Mouse (Mus musculus): Measurements from ENCODE around the gene Lypd3. TPM values are rescaled to one million over a fixed set of nuclear protein-coding genes. Genes with fewer than 3 reads are reported as not detected.

The Lypd3 gene
- 0.69 and 0.73 TPM in 2 replicates for polyA plus RNA-seq (2014; fragmentation: Nextera tagmentation; extraction: Ambion mirVana)

DNA sequence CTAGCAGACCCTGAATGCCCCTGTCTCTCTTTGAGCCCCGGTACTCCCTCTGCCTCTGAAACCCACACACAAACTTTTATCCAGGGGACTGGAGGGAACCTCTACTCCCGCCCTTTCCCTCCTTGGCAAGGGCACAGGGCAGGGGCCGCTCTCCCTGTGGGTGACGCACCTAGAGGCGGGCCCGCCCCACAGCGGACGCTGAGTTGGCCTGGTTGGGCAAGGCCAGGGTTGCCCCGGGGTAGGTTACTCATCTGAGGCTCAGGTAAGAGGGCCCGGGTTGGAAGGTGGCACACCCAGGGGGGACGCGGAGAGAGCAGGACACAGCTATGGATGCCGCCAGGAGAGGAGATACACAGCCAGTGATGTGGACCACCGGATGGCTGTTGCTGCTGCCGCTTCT lies at the start of gene Lypd3:
TSS of gene Lypd3 (plus strand) at position 287 of the 400 bp plus-strand sequence.
- H3K27me3 ChIP-seq (ENCODE audit: control insufficient read depth, insufficient read depth, low read length) = peaks cover 44% of the 10 kb centered on the region
- no peak within 1 kb of the TSS for H3K27ac ChIP-seq (ENCODE audit: low read depth, low read length)
- H3K4me1 ChIP-seq (replicated peaks; ENCODE audit: control insufficient read depth, insufficient read depth, low read length) = peaks cover 2% of the 10 kb centered on the region; the same call in 1 of the 2 replicates
- peak within 1 kb of the TSS; percentile 14; the same call in 1 of the 2 replicates for H3K4me3 ChIP-seq (ENCODE audit: low read depth, low read length)
- H3K9me3 ChIP-seq (ENCODE audit: control insufficient read depth, low read length) = no peaks in the 10 kb centered on the region
- no peaks in the 10 kb centered on the region for H3K36me3 ChIP-seq (ENCODE audit: control insufficient read depth, insufficient read depth, low read length)
- DNase-seq (ENCODE audit: low spot score) (no peak), ATAC-seq (replicated peaks; ENCODE audit: low FRiP score) (no peak)
- WGBS = 14% methylated on average over 15 of the region's 15 CpGs
- no peak within 1 kb of the TSS for H3K9ac ChIP-seq (ENCODE audit: low read length)
- peak within 1 kb of the TSS; percentile 46 for H3K4me2 ChIP-seq (ENCODE audit: low read depth, low read length, severe bottlenecking)

DNA sequence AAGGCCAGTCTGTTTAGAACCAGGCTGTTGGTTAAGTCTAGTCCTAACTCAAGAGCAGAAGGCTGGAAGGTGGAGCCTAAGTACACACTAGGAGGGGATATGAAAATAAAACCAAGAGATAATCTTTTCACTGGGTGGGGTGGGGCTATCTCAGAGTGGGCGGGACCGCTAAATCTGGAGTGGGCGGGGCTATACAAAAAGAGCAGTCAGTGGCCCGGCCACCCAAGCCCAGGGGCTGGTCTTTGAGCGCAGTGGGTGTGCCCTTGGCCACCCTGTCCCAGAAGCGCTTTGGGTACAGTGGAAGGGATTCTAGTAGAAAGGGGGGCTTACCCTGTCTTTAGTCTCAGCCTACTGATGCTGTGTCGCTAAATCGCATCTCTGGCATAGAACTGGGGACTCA lies 49.5 kb upstream of the Lypd3 start:
- Histone ChIP-seq H3K4me1 (replicated peaks; ENCODE audit: control insufficient read depth, insufficient read depth, low read length) (no peaks in the 10 kb centered on the region; the same call in 1 of the 2 replicates), H3K4me2 (ENCODE audit: low read depth, low read length, severe bottlenecking) (peak overlapping the region; percentile 71), H3K36me3 (ENCODE audit: control insufficient read depth, insufficient read depth, low read length) (no peaks in the 10 kb centered on the region), H3K27me3 (ENCODE audit: control insufficient read depth, insufficient read depth, low read length) (peaks cover 24% of the 10 kb centered on the region), H3K9ac (ENCODE audit: low read length) (no peak overlapping the region; the same call in 1 of the 2 replicates), H3K27ac (ENCODE audit: low read depth, low read length) (no peak overlapping the region), H3K4me3 (ENCODE audit: low read depth, low read length) (peak overlapping the region; percentile 37; the same call in 1 of the 2 replicates), H3K9me3 (ENCODE audit: control insufficient read depth, low read length) (no peaks in the 10 kb centered on the region)
- peak; percentile 47; the same call in 1 of the 2 replicates for ATAC-seq (replicated peaks; ENCODE audit: low FRiP score)
- DNase-seq (ENCODE audit: low spot score) = no peak
- WGBS = 8% methylated on average over 8 of the region's 8 CpGs

GRCm38 (mm10) chr7:24587330-24588105 lies 48.8 kb upstream of the Lypd3 start, which contains the start of the genes Ethe1 and Zfp575:
Gene Ethe1, plus strand, starts transcription at chr7:24587543.
Gene Zfp575, minus strand, starts transcription at chr7:24587641.
- peaks cover 24% of the 10 kb centered on the region for H3K27me3 ChIP-seq (ENCODE audit: control insufficient read depth, insufficient read depth, low read length)
- H3K4me1 ChIP-seq (replicated peaks; ENCODE audit: control insufficient read depth, insufficient read depth, low read length) = no peaks in the 10 kb centered on the region; the same call in 1 of the 2 replicates
- peak within 1 kb of the TSS; percentile 71 for H3K4me2 ChIP-seq (ENCODE audit: low read depth, low read length, severe bottlenecking)
- peak; percentile 90 for DNase-seq (ENCODE audit: low spot score)
- no peaks in the 10 kb centered on the region for H3K9me3 ChIP-seq (ENCODE audit: control insufficient read depth, low read length)
- H3K9ac ChIP-seq (ENCODE audit: low read length) = peak within 1 kb of the TSS; percentile 65
- ATAC-seq (replicated peaks; ENCODE audit: low FRiP score) = peak; percentile 71
- no peaks in the 10 kb centered on the region for H3K36me3 ChIP-seq (ENCODE audit: control insufficient read depth, insufficient read depth, low read length)
- H3K4me3 ChIP-seq (ENCODE audit: low read depth, low read length) = peak within 1 kb of the TSS; percentile 37
- 6% methylated on average over 29 of the region's 30 CpGs for WGBS
- H3K27ac ChIP-seq (ENCODE audit: low read depth, low read length) = no peak within 1 kb of the TSS

GRCm38 (mm10) chr7:24588336-24588735 lies 48.0 kb upstream of the Lypd3 start:
- no peak for DNase-seq (ENCODE audit: low spot score)
- no peak overlapping the region for H3K9ac ChIP-seq (ENCODE audit: low read length)
- H3K36me3 ChIP-seq (ENCODE audit: control insufficient read depth, insufficient read depth, low read length) = no peaks in the 10 kb centered on the region
- WGBS = 91% methylated on average over 13 of the region's 13 CpGs
- no peak overlapping the region for H3K27ac ChIP-seq (ENCODE audit: low read depth, low read length)
- no peaks in the 10 kb centered on the region for H3K9me3 ChIP-seq (ENCODE audit: control insufficient read depth, low read length)
- H3K4me3 ChIP-seq (ENCODE audit: low read depth, low read length) = no peak overlapping the region
- peaks cover 24% of the 10 kb centered on the region for H3K27me3 ChIP-seq (ENCODE audit: control insufficient read depth, insufficient read depth, low read length)
- H3K4me2 ChIP-seq (ENCODE audit: low read depth, low read length, severe bottlenecking) = no peak overlapping the region
- H3K4me1 ChIP-seq (replicated peaks; ENCODE audit: control insufficient read depth, insufficient read depth, low read length) = no peaks in the 10 kb centered on the region; the same call in 1 of the 2 replicates
- ATAC-seq (replicated peaks; ENCODE audit: low FRiP score) = no peak

GRCm38 (mm10) chr7:24591735-24592134 lies 44.6 kb upstream of the Lypd3 start:
- H3K27ac ChIP-seq (ENCODE audit: low read depth, low read length) = no peak overlapping the region
- no peak overlapping the region for H3K4me2 ChIP-seq (ENCODE audit: low read depth, low read length, severe bottlenecking)
- DNase-seq (ENCODE audit: low spot score) (no peak), ATAC-seq (replicated peaks; ENCODE audit: low FRiP score) (no peak)
- WGBS = 77% methylated on average over 5 of the region's 5 CpGs
- no peaks in the 10 kb centered on the region for H3K9me3 ChIP-seq (ENCODE audit: control insufficient read depth, low read length)
- H3K36me3 ChIP-seq (ENCODE audit: control insufficient read depth, insufficient read depth, low read length) = no peaks in the 10 kb centered on the region
- no peak overlapping the region for H3K9ac ChIP-seq (ENCODE audit: low read length)
- H3K4me1 ChIP-seq (replicated peaks; ENCODE audit: control insufficient read depth, insufficient read depth, low read length) = peaks cover 6% of the 10 kb centered on the region; the same call in 1 of the 2 replicates
- H3K27me3 ChIP-seq (ENCODE audit: control insufficient read depth, insufficient read depth, low read length) = peaks cover 3% of the 10 kb centered on the region; the same call in 1 of the 2 replicates
- H3K4me3 ChIP-seq (ENCODE audit: low read depth, low read length) = no peak overlapping the region

GRCm38 (mm10) chr7:24592163-24592562 lies 44.2 kb upstream of the Lypd3 start:
- 70% methylated on average over 4 of the region's 4 CpGs for WGBS
- Histone ChIP-seq H3K4me1 (replicated peaks; ENCODE audit: control insufficient read depth, insufficient read depth, low read length) (peaks cover 6% of the 10 kb centered on the region; the same call in 1 of the 2 replicates), H3K4me3 (ENCODE audit: low read depth, low read length) (no peak overlapping the region), H3K9me3 (ENCODE audit: control insufficient read depth, low read length) (no peaks in the 10 kb centered on the region), H3K4me2 (ENCODE audit: low read depth, low read length, severe bottlenecking) (no peak overlapping the region), H3K27me3 (ENCODE audit: control insufficient read depth, insufficient read depth, low read length) (no peaks in the 10 kb centered on the region), H3K36me3 (ENCODE audit: control insufficient read depth, insufficient read depth, low read length) (no peaks in the 10 kb centered on the region), H3K9ac (ENCODE audit: low read length) (no peak overlapping the region), H3K27ac (ENCODE audit: low read depth, low read length) (no peak overlapping the region)
- ATAC-seq (replicated peaks; ENCODE audit: low FRiP score) (no peak), DNase-seq (ENCODE audit: low spot score) (no peak)

DNA sequence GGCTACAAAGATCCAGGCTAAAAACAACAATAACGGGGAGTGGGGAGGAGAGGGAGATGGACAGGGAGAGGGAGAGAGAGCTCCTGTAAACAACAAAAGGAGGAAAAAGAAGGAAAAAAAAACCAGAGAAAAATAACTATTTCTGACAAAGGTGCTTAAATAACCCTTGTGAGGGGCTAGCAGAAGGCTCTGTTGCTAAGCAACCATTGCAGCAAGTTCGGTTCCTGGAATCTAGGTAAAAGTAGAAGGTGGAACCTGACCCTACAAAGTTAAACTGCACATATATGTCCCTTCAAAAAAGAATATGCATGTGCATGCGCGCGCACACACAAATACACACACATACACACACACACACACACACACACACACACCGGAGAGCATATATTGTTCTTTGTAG lies 43.6 kb upstream of the Lypd3 start:
- ATAC-seq (replicated peaks; ENCODE audit: low FRiP score) = no peak
- DNase-seq (ENCODE audit: low spot score) = no peak
- Histone ChIP-seq H3K36me3 (ENCODE audit: control insufficient read depth, insufficient read depth, low read length) (no peaks in the 10 kb centered on the region), H3K9me3 (ENCODE audit: control insufficient read depth, low read length) (no peaks in the 10 kb centered on the region), H3K27me3 (ENCODE audit: control insufficient read depth, insufficient read depth, low read length) (no peaks in the 10 kb centered on the region), H3K9ac (ENCODE audit: low read length) (no peak overlapping the region), H3K4me2 (ENCODE audit: low read depth, low read length, severe bottlenecking) (no peak overlapping the region), H3K27ac (ENCODE audit: low read depth, low read length) (no peak overlapping the region), H3K4me3 (ENCODE audit: low read depth, low read length) (no peak overlapping the region), H3K4me1 (replicated peaks; ENCODE audit: control insufficient read depth, insufficient read depth, low read length) (peaks cover 6% of the 10 kb centered on the region; the same call in 1 of the 2 replicates)
- 85% methylated on average over 6 of the region's 6 CpGs for WGBS

- peak; percentile 94 for ATAC-seq (replicated peaks; ENCODE audit: low FRiP score)
- no peaks in the 10 kb centered on the region for H3K9me3 ChIP-seq (ENCODE audit: control insufficient read depth, low read length)
- 2% methylated on average over 38 of the region's 39 CpGs for WGBS
- peak; percentile 87 for DNase-seq (ENCODE audit: low spot score)
- H3K27ac ChIP-seq (ENCODE audit: low read depth, low read length) = no peak overlapping the region
- peak overlapping the region; percentile 75 for H3K4me2 ChIP-seq (ENCODE audit: low read depth, low read length, severe bottlenecking)
- no peaks in the 10 kb centered on the region for H3K27me3 ChIP-seq (ENCODE audit: control insufficient read depth, insufficient read depth, low read length)
- H3K36me3 ChIP-seq (ENCODE audit: control insufficient read depth, insufficient read depth, low read length) = no peaks in the 10 kb centered on the region
- peak overlapping the region; percentile 61 for H3K4me3 ChIP-seq (ENCODE audit: low read depth, low read length)
- peaks cover 6% of the 10 kb centered on the region; the same call in 1 of the 2 replicates for H3K4me1 ChIP-seq (replicated peaks; ENCODE audit: control insufficient read depth, insufficient read depth, low read length)
- H3K9ac ChIP-seq (ENCODE audit: low read length) = peak overlapping the region; percentile 72
These were observed 42.6 kb upstream of the Lypd3 start for GRCm38 (mm10) chr7:24593621-24594308.
